Mouse (Mus musculus) layer of hippocampus, adult 9-11 months (tissue): Measurements from ENCODE around the gene Fbxo9.
A peak's percentile ranks its signal among the peaks of the same experiment; 100 is the strongest.

ENCODE experiments used
- DNase-seq: peaks from one replicate; pipeline ENCODE4 v3.0.0; 2022

The Fbxo9 gene

DNA sequence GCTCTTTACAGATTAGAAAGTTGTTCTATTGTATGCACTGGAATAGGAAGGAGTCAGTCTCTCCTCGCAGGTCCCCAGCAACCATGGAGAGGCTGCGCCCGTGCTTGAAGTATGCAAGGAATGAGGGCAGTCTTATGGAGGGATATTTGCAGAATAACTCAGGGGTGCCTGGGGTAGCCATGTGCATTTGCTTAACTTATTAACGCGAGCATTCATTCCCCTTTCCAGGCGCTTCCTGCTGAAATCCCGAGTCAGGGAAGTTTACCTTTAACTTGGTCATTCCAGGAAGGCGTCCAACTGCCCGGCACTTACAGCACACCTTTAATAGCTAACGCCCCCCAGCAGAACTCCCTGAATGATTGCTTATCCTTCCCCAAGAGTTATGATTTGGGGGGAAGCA, 44.7 kb downstream of the Fbxo9 start:
- DNase-seq: no peak

DNA sequence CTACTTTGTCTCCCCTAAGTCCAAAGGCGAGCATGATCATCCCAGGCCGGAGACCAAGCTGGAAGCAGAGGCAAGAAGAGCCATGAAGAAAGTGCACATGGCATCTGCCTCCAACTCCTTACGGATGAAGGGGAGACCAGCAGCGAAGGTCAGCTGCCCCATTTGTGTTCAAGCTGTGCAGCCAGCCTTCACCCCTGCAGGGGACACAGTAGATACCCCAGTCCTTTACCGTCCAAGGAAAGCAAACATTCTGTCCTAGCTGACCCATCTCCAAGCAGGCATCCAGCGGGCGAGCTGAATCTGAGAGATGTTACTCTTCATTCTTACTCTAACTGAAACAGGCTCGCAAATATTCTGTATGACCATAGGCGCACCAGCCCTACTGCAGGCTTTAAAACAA, 46.5 kb downstream of the Fbxo9 start:
- no peak for DNase-seq

DNA sequence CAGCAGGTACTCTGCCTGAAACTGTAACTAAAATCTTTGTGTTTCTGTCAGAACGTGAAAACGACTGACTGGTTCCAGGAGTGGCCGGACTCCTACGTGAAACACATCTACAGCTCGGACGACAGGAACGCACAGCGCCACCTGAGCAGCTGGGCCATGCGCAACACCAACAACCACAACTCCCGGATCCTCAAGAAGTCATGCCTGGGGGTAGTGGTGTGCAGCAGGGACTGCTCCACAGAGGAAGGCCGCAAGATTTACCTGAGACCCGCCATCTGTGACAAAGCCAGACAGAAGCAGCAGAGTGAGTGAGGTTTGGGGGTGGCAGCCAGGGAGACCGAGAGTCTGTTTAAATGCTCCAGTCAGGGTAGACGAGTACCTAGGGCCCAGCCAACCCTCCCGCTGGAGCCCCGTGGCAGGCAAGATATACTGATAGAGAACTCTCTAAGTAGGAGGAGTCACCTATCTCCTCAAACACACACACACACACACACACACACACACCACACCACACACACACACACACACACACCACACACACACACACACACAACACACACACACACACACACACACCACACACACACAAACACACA, 49.2 kb downstream of the Fbxo9 start:
- DNase-seq: no peak

DNA sequence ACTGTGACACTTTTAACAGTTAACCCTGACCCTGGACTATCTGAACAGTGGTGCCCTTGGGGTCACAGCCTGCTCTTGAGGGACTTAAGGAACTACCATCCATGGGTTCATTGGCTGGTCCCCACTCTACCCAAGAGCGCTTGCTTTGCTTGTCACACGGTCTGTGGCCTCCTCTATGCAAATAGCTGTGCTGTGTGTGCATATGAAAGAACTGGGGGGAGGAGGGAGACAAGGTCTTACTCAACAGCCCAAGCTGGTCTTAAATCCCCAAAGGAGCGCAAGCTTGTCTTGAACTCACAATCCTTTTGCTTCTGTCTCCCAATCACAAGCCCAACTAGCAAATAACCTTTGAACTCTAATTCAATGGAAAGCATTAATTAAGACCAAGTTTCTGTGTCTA, 54.6 kb downstream of the Fbxo9 start:
- DNase-seq: no peak

DNA sequence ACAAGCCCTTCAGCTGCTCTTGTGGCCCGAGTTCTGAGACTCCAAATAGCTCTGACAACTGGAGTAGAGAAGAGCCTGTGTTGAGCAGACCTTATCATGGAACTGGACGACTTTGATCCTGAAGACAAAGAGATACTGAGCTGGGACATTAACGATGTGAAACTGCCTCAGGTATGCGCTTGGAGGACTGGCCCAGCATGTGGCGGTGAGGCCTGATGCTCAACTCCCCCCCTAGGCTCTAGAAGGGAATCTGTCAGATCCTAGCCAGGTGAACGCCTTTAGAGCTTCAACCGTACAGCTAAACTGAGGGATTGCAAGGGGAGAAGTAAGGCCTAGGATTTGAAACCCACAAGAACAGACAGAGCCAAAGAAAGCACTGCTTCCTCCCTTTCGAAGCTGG, 55.0 kb downstream of the Fbxo9 start:
- no peak for DNase-seq

DNA sequence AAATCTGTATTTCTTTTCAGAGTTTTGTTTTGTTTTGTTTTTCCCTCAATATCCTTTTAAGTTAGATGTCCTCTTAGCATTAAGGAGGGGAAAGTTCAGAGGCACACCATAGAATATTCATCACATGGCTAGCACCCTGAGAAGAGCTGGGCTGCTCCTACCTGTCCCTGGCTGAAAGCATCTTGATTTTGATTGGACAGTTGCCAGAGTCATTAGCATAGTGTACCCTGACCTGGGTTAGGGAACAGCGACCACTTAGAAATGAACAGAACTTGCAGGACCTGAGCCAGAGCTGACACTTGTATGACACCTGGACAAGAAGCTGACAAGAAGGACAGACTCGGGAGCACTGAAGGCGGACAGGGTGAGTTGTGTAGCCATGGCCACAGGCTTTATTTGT, 57.2 kb downstream of the Fbxo9 start, which contains the start of gene Gcm1:
Gene Gcm1, plus strand, starts transcription at position 248 of the 400 bp plus-strand sequence.
- no peak for DNase-seq

DNA sequence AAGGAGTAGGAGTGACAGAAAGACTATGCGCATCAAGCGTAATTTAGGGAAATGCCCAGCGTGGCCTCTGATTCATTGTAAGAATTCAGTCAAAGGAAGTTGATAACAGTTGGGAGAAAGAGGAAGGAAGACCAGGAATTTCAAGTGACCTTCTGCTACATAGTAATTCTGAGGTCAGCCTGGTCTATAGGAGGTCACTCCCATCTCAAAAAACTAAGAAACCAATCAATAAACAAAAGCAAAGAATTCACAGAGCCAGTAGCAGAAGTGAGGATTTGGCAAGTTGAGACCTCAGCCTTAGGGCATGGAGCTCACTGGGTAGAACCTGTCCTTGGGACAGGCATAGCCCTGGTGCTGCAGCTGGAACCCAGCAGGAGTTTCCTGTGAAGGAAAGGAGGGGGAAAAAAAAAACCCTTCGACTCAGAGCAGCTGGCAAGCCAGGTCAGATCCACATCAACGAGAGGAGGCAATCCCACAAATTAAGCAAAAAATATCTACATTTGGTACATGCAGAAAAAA, 58.4 kb downstream of the Fbxo9 start:
- no peak for DNase-seq

DNA sequence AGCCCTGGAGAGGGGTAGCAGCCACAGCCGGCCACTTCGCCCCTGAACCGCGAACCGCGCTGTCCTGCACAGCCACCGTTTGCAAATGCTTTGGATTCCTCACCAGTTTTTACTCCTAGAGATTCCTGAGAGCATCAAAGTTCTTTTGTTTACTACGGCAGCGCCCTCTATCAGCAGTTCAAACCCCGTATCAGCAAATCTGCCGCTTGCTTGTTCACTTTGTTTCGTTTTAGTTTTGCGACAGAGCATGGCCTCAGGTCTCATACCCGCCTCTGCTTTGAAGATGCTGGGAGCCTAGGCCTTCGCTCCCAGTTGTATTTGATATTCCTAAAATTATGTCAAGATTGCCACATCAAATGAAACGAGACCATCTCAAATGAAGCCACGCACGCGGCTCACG, 62.1 kb downstream of the Fbxo9 start:
- DNase-seq: no peak

DNA sequence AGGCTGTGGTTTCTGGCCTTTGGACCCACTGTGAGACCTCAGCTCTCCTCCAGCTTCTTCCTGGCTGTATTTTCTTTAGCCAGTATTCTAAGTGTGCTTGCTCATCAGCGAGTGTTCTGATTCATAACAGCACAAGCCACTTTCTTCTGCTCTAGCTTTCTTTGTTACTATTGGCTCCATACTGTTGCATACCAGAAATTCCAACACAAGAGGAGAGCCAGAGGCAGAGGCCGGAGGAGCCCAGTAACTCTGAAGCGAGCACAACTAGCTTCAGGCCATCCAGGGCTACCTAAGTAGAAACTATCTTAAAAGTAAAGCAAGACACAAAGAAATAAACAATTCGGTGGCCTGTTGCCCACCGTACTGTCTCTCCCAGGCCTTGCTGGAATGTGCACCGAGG, 63.7 kb downstream of the Fbxo9 start:
- DNase-seq: no peak

DNA sequence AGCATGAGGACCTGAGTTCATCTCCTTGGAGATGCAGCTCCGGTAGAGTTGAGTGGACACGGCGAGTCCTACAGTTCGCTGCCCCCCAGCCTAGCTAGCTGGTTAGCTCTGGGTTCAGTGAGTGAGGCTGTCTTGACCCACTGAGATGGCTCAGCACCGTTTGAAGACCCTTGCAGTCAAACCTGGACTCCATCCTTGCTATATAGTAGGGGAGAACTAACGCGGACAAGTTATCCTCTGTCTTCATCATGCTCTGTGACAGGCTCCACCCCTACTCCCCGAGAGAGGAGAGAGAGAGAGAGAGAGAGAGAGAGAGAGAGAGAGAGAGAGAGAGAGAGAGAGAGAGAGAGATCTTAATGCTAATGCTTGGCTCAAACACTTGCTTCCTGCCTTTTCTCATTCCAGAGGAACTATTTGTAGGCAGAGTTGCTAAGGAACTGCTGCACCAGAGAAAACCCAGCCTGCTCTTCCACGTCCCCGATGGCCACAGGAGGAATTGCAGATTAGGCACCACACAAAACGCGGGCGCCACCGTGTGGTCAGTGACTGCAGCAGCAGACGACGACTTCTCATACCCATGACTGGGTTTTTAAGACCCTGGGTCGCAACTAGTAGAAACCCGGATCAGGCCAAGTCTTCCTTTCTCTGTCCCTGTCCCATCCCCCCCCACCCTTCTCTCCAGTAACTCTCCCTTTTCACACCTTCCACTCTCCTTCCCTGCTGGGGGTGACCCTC, 69.9 kb downstream of the Fbxo9 start:
- peak; percentile 65 for DNase-seq

DNA sequence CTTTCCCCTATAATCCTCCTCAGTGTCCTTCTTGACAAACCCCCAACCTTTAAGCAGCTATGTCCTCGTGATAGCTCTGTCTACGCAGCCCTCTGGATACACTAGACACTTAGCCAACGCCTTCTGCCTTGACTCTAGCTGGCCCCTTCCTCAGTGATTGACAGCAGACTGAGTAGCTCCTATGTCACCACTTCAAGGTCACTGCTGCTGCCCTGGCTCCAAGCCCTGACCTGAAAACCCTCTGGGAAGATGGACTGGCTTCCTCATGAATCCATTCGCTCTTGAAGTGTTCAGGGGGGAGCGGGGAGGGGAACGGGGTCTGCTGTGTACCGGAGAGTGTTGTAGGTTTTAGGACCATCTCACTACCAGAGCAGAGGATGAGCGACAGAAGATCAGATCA, 73.0 kb downstream of the Fbxo9 start:
- DNase-seq: no peak

DNA sequence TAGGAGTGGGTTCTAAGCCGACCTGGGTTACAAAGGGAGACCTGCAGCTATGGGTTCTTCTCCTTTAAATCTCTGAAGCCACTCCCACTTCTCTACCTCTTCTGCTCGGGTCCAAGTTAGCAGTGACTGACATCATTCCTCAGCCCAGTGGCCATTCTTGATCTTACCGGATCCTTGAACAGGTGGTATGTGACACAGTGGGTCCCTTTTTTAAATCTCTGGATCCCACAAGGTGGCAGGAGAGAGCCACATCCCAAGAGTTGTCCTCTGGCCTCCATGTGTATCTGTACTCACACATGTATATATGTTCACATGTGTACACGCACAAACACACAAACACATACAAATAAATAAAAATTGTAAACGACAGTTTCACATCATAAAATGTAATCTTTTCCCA, 73.6 kb downstream of the Fbxo9 start:
- DNase-seq: no peak

DNA sequence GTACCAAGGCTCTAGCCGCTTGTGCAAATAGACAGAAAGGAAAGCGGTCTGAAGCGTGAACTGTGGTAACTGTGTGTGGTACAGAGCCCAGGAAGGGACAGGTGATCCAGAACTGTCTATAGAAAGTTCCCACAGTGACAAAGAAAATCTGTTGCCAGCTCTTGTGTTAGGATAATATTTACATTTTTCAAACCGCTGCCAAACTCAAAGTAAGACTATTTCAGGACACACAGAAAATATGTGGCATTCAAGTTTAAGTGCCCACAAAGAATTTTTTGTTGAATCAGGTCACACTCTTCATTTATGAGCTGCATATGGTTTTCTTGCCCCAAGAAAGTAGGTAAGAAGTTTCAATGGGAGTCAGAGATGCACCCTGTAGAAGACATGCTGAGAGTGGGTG, 75.9 kb downstream of the Fbxo9 start:
- DNase-seq: no peak
